Mouse (Mus musculus) embryonic facial prominence, embryonic 15.5 days (tissue): ENCODE results near the gene 5430419D17Rik. TPM values are rescaled to one million over a fixed set of nuclear protein-coding genes. Genes with fewer than 3 reads are reported as not detected.

Experiments
- ATAC-seq: fragments of 200-750 bp; cut with Nextera tagmentation; 2 replicates; pipeline ENCODE4 v1.8.0; 2017; ENCODE audit warnings: low read depth, moderate TSS enrichment; ENCODE audit not compliant: insufficient number of reproducible peaks, low FRiP score, low TSS enrichment
- H3K27ac ChIP-seq: fragments of 300-500 bp; sonication (generic); replicated peaks from 2 replicates; pipeline ENCODE4 v1.5.1; 2015; ENCODE audit warnings: mild to moderate bottlenecking, inconsistent platforms
- H3K27me3 ChIP-seq: fragments of 300-500 bp; sonication (generic); 2 replicates; pipeline ENCODE4 v1.6.1; 2015; ENCODE audit warnings: inconsistent platforms
- H3K36me3 ChIP-seq: fragments of 300-500 bp; sonication (generic); 2 replicates; pipeline ENCODE4 v1.6.1; 2015; ENCODE audit warnings: mild to moderate bottlenecking, inconsistent platforms
- H3K4me1 ChIP-seq: fragments of 300-500 bp; sonication (generic); 2 replicates; pipeline ENCODE4 v1.6.1; 2015; ENCODE audit warnings: inconsistent platforms
- H3K4me2 ChIP-seq: fragments of 300-500 bp; sonication (generic); replicated peaks from 2 replicates; pipeline ENCODE4 v1.6.1; 2015; ENCODE audit warnings: mild to moderate bottlenecking, inconsistent platforms
- H3K4me3 ChIP-seq: fragments of 300-500 bp; sonication (generic); replicated peaks from 2 replicates; pipeline ENCODE4 v1.5.1; 2015; ENCODE audit warnings: mild to moderate bottlenecking, inconsistent platforms
- H3K9ac ChIP-seq: fragments of 300-500 bp; sonication (generic); 2 replicates; pipeline ENCODE4 v1.6.1; 2015; ENCODE audit warnings: inconsistent platforms
- H3K9me3 ChIP-seq: fragments of 300-500 bp; sonication (generic); replicated peaks from 2 replicates; pipeline ENCODE4 v1.6.1; 2016; ENCODE audit warnings: inconsistent platforms
- WGBS: fragments of 180-500 bp; shearing (Covaris S2); methylation state at CpG from one replicate; pipeline ENCODE4 v1.1.7; 2015; 5-methylcytosine and 5-hydroxymethylcytosine counted together
- polyA plus RNA-seq: library from polyadenylated mRNA; unstranded; fragments of >200 nt; fragmentation: Nextera tagmentation; extraction: Ambion mirVana; gene quantifications from 2 replicates; pipeline ENCODE4 v1.2.1, GENCODE M21; 2015

5430419D17Rik gene
- polyA plus RNA-seq, result 0.03 TPM in 1 of 2 replicates, not detected in the other

DNA sequence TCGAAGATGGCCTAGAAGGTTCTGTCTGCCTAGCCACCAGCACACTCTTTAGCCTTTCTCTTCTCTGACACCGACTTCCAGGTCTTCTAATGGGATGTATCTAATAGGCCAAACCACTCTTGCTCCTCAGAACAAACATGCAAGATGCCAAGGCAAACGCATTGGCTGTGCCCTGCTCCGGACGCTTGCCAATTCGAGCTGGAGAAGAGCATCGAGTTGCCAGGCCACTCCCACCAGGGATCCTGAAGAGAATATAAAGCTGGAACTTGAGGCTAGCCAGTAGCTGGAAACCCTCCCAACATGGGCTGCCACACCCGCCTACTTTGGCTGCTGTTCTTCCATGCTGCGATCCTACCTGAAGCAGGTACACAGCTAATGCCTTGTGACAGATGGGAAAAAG is at the start of gene 5430419D17Rik:
Gene 5430419D17Rik (plus strand): TSS at position 282 of the 400 bp plus-strand sequence.
- 80% methylated on average over 9 of the region's 9 CpGs for WGBS
- Histone ChIP-seq H3K4me2 (no peak within 1 kb of the TSS), H3K36me3 (no peaks in the 10 kb centered on the region)

DNA sequence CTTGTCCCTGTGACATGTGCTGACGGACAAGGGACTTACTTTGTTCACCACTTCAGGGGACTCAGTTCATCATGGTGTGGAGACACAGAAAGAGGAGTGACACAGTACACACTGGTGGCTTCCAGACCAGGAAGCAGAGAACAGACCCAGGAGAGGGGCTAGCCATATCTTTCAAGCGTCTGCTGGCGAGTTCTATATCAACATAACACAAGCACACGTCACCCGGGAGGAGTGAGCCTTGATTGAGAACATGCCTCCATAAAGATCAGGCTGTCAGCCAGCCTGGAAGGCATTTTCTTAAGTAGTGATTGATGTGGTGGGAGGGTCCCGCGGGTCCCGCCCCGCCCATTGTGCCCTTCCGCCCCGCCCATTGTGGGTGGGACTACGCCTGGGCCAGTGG is 44.2 kb upstream of the 5430419D17Rik start:
- H3K9ac ChIP-seq, result no peak overlapping the region
- ATAC-seq, result no peak
- H3K4me2 ChIP-seq, result no peak overlapping the region

More for the DNA sequence above, at the start of gene 5430419D17Rik:
- Histone ChIP-seq H3K27ac (no peak within 1 kb of the TSS), H3K4me1 (no peaks in the 10 kb centered on the region), H3K9me3 (no peaks in the 10 kb centered on the region), H3K27me3 (no peaks in the 10 kb centered on the region), H3K9ac (no peak within 1 kb of the TSS), H3K4me3 (no peak within 1 kb of the TSS)
- ATAC-seq, result no peak

DNA sequence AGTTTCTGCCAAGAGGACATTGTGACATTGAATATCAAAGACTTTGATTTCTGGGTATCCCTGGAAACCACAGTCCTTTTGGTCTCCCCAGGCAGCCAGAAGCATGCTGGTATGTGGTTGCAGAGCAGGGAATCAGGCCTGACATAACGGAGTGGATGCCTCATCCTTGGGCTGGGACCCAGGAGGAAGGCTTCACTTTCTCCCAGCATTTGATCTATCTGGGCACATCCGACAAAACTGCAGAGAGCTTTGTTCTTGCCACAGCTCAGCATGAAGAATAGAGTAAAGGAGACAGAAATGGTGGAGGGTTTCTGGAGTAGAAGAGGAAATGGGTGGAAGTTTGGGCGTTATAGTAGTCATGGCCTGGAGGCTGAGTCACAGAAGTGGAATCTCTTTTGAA is 41.0 kb upstream of the 5430419D17Rik start:
- no peak overlapping the region for H3K4me2 ChIP-seq
- WGBS, result 64% methylated on average over 3 of the region's 3 CpGs
- ATAC-seq, result no peak
- no peak overlapping the region for H3K27ac ChIP-seq
- H3K36me3 ChIP-seq, result no peaks in the 10 kb centered on the region
- no peaks in the 10 kb centered on the region for H3K4me1 ChIP-seq
- no peak overlapping the region for H3K4me3 ChIP-seq
- no peak overlapping the region for H3K9ac ChIP-seq
- no peaks in the 10 kb centered on the region for H3K27me3 ChIP-seq
- H3K9me3 ChIP-seq, result no peaks in the 10 kb centered on the region

More for the DNA sequence above, 44.2 kb upstream of the 5430419D17Rik start:
- Histone ChIP-seq H3K4me3 (no peak overlapping the region), H3K9me3 (no peaks in the 10 kb centered on the region), H3K36me3 (no peaks in the 10 kb centered on the region), H3K4me1 (no peaks in the 10 kb centered on the region), H3K27ac (no peak overlapping the region), H3K27me3 (no peaks in the 10 kb centered on the region)
- WGBS, result 59% methylated on average over 12 of the region's 12 CpGs

DNA sequence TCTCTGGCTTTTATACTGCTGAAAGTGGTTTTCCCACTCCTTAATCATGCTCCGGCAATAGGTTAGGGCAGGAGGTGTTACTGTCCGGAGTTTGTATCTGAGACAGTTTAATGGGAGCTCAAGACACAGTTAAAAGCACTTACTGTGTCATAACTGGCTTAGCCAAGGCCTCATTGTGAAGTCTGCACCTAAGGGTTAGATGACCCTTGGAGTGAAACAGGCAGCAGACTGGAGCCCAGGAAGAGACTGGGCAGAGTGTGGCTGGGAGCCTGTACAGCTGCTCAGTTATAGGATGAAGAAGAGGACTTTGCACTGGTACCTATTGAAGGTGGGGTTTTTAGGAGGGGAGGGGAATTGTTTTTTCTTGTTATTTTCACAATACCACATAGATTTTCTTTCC is 28.0 kb upstream of the 5430419D17Rik start, which contains the start of gene 4933402N03Rik:
Gene 4933402N03Rik (minus strand): TSS at position 101 of the 400 bp plus-strand sequence.
- no peaks in the 10 kb centered on the region for H3K4me1 ChIP-seq
- no peaks in the 10 kb centered on the region for H3K9me3 ChIP-seq
- H3K4me3 ChIP-seq, result no peak within 1 kb of the TSS
- no peaks in the 10 kb centered on the region for H3K27me3 ChIP-seq
- no peak for ATAC-seq
- H3K9ac ChIP-seq, result no peak within 1 kb of the TSS
- H3K36me3 ChIP-seq, result no peaks in the 10 kb centered on the region
- H3K27ac ChIP-seq, result no peak within 1 kb of the TSS
- no peak within 1 kb of the TSS for H3K4me2 ChIP-seq
- 78% methylated on average over 2 of the region's 2 CpGs for WGBS

DNA sequence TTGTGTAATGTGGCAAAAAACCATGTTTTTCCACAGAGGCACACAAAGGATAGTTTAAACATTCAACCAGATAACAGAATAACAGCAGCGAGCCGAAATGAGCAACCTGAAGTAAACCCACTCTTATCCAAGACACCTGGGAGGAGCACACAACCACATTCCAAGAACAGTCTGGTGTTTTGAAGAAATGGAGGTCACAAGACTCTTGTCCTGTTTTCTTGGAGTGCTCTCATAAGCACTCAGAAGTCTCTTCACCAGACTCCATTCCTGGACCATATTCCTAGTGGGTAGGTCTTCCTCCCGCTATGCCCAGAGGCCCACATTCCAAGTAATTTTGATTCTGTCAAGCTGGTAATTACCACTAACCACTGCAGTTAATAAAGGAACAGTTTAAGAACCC is 24.0 kb upstream of the 5430419D17Rik start:
- Histone ChIP-seq H3K27ac (no peak overlapping the region), H3K36me3 (no peaks in the 10 kb centered on the region), H3K4me3 (no peak overlapping the region), H3K27me3 (no peaks in the 10 kb centered on the region), H3K9me3 (no peaks in the 10 kb centered on the region), H3K9ac (no peak overlapping the region), H3K4me2 (no peak overlapping the region), H3K4me1 (no peaks in the 10 kb centered on the region)
- WGBS, result 79% methylated on average over 3 of the region's 3 CpGs
- no peak for ATAC-seq

DNA sequence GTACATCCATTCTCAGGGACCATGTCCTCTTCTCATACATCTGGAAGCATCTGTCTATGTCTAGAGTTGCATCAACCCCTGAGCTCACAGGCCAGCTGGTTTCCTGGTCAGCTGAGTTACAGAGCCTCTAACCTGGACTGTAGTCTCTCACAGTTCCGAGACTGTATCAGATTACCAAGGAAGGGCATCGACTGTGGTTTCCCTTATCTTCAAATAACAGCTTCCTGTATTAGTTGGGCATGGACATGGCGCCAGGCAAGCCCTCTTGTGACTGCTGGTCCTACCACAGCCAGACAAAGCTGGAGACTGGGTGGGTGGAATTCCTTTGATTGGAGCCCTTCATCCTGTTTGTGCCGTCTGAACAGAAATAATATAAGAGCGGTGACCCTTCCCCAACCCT is 21.2 kb upstream of the 5430419D17Rik start:
- Histone ChIP-seq H3K27me3 (no peaks in the 10 kb centered on the region), H3K4me1 (no peaks in the 10 kb centered on the region), H3K4me3 (no peak overlapping the region), H3K36me3 (no peaks in the 10 kb centered on the region), H3K27ac (no peak overlapping the region), H3K9ac (no peak overlapping the region), H3K9me3 (no peaks in the 10 kb centered on the region), H3K4me2 (no peak overlapping the region)
- WGBS, result 75% methylated on average over 5 of the region's 5 CpGs
- no peak for ATAC-seq

DNA sequence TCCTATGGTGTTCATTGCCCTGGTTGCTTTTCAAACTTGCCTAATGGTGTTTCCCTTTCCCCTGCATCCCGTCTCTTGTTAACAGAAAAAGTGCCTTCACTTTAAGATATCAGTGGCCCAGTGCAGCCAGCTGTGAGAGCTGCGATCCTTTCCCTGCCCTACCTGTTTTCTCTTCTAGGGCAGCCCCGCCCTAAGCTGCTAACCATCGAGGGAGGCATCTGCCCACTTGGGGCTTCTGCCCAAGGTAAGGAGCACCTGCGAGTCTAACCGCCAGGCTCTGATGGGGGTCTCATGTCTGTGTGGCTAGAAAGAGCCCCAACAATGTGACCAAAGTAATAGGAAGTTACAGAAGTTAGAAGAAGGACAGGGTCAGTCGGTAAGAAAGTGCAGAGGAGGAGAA is 12.0 kb upstream of the 5430419D17Rik start:
- no peaks in the 10 kb centered on the region for H3K9me3 ChIP-seq
- no peak overlapping the region for H3K9ac ChIP-seq
- H3K4me2 ChIP-seq, result no peak overlapping the region
- no peaks in the 10 kb centered on the region for H3K4me1 ChIP-seq
- 58% methylated on average over 7 of the region's 7 CpGs for WGBS
- H3K27ac ChIP-seq, result no peak overlapping the region
- no peak for ATAC-seq
- H3K4me3 ChIP-seq, result no peak overlapping the region
- no peaks in the 10 kb centered on the region for H3K36me3 ChIP-seq
- no peaks in the 10 kb centered on the region for H3K27me3 ChIP-seq

DNA sequence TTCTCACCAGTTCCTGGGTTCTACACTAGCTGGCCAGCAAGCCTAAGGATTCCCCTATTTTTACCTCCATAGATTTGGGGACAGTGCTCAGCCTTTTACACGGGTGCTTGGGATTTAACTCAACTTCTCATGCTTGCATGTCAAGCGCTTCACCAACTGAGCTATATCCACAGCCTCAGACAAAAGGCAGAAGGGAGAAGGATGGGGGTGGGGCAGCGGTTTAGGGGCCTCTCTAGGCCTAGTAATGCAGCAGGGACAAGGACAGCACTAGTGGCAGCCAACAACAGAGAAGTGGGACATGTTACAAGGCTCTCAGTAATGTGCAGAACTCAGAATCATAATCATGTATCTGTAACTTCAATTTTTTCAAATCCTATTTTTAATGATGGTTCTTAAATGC is 6.4 kb upstream of the 5430419D17Rik start:
- H3K4me3 ChIP-seq, result no peak overlapping the region
- no peaks in the 10 kb centered on the region for H3K9me3 ChIP-seq
- no peaks in the 10 kb centered on the region for H3K36me3 ChIP-seq
- H3K9ac ChIP-seq, result no peak overlapping the region
- ATAC-seq, result no peak
- 75% methylated on average over 3 of the region's 3 CpGs for WGBS
- H3K27ac ChIP-seq, result no peak overlapping the region
- H3K4me2 ChIP-seq, result no peak overlapping the region
- H3K27me3 ChIP-seq, result no peaks in the 10 kb centered on the region
- no peaks in the 10 kb centered on the region for H3K4me1 ChIP-seq

DNA sequence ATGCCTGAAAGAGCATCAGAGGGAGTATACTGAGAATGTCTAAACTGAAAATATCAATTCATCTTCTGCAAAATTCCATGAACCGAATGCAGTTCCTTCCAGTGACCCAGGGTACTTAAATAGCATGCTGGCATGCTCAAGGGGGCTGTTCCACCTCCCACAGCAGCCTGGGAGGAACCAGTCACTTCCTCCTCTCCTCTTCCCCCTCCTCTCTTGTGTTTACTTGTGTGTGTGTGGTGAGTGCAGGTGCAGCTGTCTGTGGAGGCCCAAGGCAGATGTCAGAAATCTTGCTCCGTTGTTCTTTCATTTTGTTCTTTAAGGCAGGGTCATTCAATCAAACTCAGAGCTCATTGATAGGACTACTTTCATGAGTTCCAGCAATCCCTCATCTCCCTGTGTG is 5.1 kb upstream of the 5430419D17Rik start:
- H3K27ac ChIP-seq, result no peak overlapping the region
- H3K27me3 ChIP-seq, result no peaks in the 10 kb centered on the region
- no peak for ATAC-seq
- no peak overlapping the region for H3K4me3 ChIP-seq
- 46% methylated on average over 2 of the region's 2 CpGs for WGBS
- no peaks in the 10 kb centered on the region for H3K4me1 ChIP-seq
- H3K4me2 ChIP-seq, result no peak overlapping the region
- H3K9ac ChIP-seq, result no peak overlapping the region
- H3K36me3 ChIP-seq, result no peaks in the 10 kb centered on the region
- no peaks in the 10 kb centered on the region for H3K9me3 ChIP-seq

DNA sequence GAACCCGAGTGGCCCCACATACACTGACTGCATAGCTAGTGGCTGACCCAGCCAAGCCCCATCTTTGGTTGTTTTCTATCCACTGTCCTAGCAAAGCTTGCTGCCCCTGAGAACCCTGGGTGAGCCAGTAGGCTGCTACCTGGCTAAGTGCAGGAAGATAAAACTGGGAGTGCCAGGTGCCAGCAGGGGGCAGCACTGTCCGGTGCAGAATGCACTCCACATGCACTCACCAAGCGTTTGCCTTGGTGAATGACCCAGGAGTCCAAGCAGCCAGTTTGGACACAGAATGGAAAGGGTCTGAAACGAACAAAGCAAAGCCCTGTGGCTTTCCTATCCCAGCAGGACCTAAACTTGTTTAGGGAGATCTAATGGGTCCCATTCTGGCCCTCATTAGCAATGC is 8.5 kb downstream of the 5430419D17Rik start:
- Histone ChIP-seq H3K27me3 (no peaks in the 10 kb centered on the region), H3K27ac (no peak overlapping the region), H3K4me1 (no peaks in the 10 kb centered on the region), H3K4me2 (no peak overlapping the region), H3K9ac (no peak overlapping the region), H3K9me3 (no peaks in the 10 kb centered on the region), H3K36me3 (no peaks in the 10 kb centered on the region), H3K4me3 (no peak overlapping the region)
- no peak for ATAC-seq
- WGBS, result 39% methylated on average over 4 of the region's 4 CpGs

DNA sequence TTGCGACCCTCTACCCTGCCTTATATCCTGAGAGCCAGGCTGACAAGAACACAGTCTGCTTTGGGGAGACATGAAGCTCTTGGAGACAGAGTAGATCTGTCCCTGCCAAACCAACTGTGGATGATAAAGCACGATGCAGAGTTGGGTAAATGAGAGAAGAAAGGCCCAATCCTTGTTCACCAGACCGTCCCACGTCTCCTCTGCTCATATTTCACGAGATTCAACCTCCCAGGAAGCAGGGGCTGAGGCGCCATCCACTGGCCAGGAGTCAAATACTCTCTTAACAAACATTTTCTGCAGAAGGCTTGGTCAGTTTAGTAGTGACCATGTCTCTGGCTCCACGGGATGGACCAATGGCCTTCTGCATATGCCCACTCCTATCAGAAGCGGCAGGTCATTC is 10.1 kb downstream of the 5430419D17Rik start:
- ATAC-seq, result no peak
- WGBS, result 58% methylated on average over 8 of the region's 8 CpGs

DNA sequence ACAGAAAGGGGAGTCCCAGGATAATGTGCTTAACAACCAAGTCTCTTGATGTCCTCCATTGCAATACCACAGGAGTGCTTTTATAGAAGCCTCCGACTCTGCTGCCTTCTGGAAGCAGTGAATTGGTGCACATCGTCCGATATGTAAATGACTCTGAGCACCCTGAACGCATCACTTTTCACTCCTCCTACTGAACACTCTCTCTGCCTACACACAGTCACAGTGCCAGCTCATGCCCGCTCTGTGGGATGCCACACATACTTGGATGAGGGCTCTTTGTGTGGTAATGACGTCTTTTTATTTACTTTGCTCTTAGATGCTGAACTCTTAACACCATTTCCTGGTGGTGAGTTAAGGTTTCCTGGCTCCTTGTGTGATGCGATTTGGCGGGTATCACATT is 12.8 kb downstream of the 5430419D17Rik start:
- H3K4me1 ChIP-seq, result no peaks in the 10 kb centered on the region
- no peak overlapping the region for H3K9ac ChIP-seq
- WGBS, result 74% methylated on average over 8 of the region's 8 CpGs
- no peak for ATAC-seq
- H3K27ac ChIP-seq, result no peak overlapping the region
- no peaks in the 10 kb centered on the region for H3K9me3 ChIP-seq
- H3K4me2 ChIP-seq, result no peak overlapping the region
- no peaks in the 10 kb centered on the region for H3K36me3 ChIP-seq
- H3K4me3 ChIP-seq, result no peak overlapping the region
- H3K27me3 ChIP-seq, result no peaks in the 10 kb centered on the region

More for the DNA sequence above, 10.1 kb downstream of the 5430419D17Rik start:
- Histone ChIP-seq H3K27me3 (no peaks in the 10 kb centered on the region), H3K27ac (no peak overlapping the region), H3K9me3 (no peaks in the 10 kb centered on the region), H3K9ac (no peak overlapping the region), H3K4me2 (no peak overlapping the region), H3K4me3 (no peak overlapping the region), H3K36me3 (no peaks in the 10 kb centered on the region), H3K4me1 (no peaks in the 10 kb centered on the region)
